Mouse (Mus musculus) brain, embryonic 14.5 days (tissue): ENCODE measurements at regions not wholly inside any gene's neighbourhood (a gene's known extent, or its start where the extent isn't known, plus 50 kb on each side); places are given as distances from the start of the nearest gene placed in this dataset.

Experiments used
- CTCF ChIP-seq: fragments of 200-500 bp; IDR thresholded peaks from 2 replicates; pipeline ENCODE4 v1.5.1; 2012; ENCODE audit warnings: inconsistent platforms, mild to moderate bottlenecking, moderate library complexity, borderline replicate concordance; ENCODE audit not compliant: insufficient read depth, insufficient read length; ENCODE audit errors: extremely low read depth
- POLR2A ChIP-seq: fragments of 200-500 bp; IDR thresholded peaks from 2 replicates; pipeline ENCODE4 v1.6.1; 2012; ENCODE audit warnings: mild to moderate bottlenecking, inconsistent platforms, borderline replicate concordance; ENCODE audit not compliant: poor library complexity, insufficient read depth, insufficient read length, severe bottlenecking; ENCODE audit errors: extremely low read depth

DNA sequence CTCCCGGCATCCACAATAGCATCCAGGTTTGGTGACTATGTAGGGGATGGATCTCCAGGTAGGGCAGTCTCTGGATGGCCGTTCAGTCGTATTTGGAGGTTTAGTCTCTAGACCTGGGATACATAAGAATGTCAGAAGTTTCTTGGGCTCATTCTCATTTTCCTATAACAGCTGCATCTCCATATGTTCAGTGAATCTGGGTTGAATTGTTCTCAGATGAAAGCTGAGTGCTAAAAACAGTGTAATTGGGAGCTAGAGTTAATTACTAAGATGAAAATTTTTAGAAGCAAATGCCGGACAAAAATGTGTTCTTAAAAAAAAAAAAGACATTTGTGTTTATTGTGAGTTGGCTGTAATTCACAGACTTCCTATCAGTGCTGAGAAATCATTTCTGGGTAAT lies 57.3 kb upstream of the Myo16 start:
- no peak for TF ChIP-seq CTCF
- TF ChIP-seq POLR2A, result no peak
